Mouse (Mus musculus) c-Kit-positive CD71-positive TER-119-negative erythroid progenitor cells, embryonic 14.5 days (primary cell): ENCODE data around the gene Ppard.
"Not testable (repeated sequence)": the region's sequence is repeated elsewhere in the genome, so short reads cannot be mapped to it uniquely, and the experiment has no call there.

Source experiments
- DNase-seq: peaks from one replicate; pipeline ENCODE4 v3.0.0-alpha.2; 2013; ENCODE audit warnings: low read depth

The Ppard gene

GRCm38 (mm10) chr17:28232475-28233060, at the start of gene Ppard:
Ppard (plus strand) TSS chr17:28232700.
- peak; percentile 94 for DNase-seq

- DNase-seq: no peak
These were observed 47.4 kb upstream of the Ppard start for GRCm38 (mm10) chr17:28184971-28185638.

GRCm38 (mm10) chr17:28188313-28188712, 44.2 kb upstream of the Ppard start:
- DNase-seq: no peak

GRCm38 (mm10) chr17:28192754-28193153, 39.7 kb upstream of the Ppard start:
- no peak for DNase-seq

GRCm38 (mm10) chr17:28193559-28193958, 38.9 kb upstream of the Ppard start:
- no peak for DNase-seq

- no peak for DNase-seq
These were observed 37.5 kb upstream of the Ppard start for GRCm38 (mm10) chr17:28195033-28195432.

GRCm38 (mm10) chr17:28197646-28198045, 34.9 kb upstream of the Ppard start:
- DNase-seq: no peak

GRCm38 (mm10) chr17:28201982-28202381, 30.5 kb upstream of the Ppard start:
- no peak for DNase-seq

GRCm38 (mm10) chr17:28204052-28204720, 28.3 kb upstream of the Ppard start:
- no peak for DNase-seq

GRCm38 (mm10) chr17:28205443-28205842, 27.1 kb upstream of the Ppard start:
- no peak for DNase-seq

GRCm38 (mm10) chr17:28207092-28207491, 25.4 kb upstream of the Ppard start:
- DNase-seq: no peak

GRCm38 (mm10) chr17:28207591-28208313, 24.7 kb upstream of the Ppard start, which contains the start of gene Def6:
Def6 (plus strand) TSS chr17:28207778.
- no peak for DNase-seq

GRCm38 (mm10) chr17:28208314-28208612, 24.2 kb upstream of the Ppard start:
- no peak for DNase-seq

GRCm38 (mm10) chr17:28209457-28210110, 22.9 kb upstream of the Ppard start:
- DNase-seq: no peak

- no peak for DNase-seq
These were observed 20.6 kb upstream of the Ppard start for GRCm38 (mm10) chr17:28211921-28212341.

GRCm38 (mm10) chr17:28212391-28212790, 20.1 kb upstream of the Ppard start:
- no peak for DNase-seq

GRCm38 (mm10) chr17:28213236-28213635, 19.3 kb upstream of the Ppard start:
- no peak for DNase-seq

- no peak for DNase-seq
These were observed 15.7 kb upstream of the Ppard start for GRCm38 (mm10) chr17:28216791-28217190.

GRCm38 (mm10) chr17:28217721-28218649, 14.5 kb upstream of the Ppard start:
- DNase-seq: no peak

GRCm38 (mm10) chr17:28222463-28222862, 10.0 kb upstream of the Ppard start:
- not testable (repeated sequence) for DNase-seq
